Mouse (Mus musculus): ENCODE results near the gene Acap2. TPM values are rescaled to one million over a fixed set of nuclear protein-coding genes. Genes with fewer than 3 reads are reported as not detected.

Acap2 gene
- 6.3 TPM for polyA plus RNA-seq (2012; fragmentation: generic; extraction: Trizol)

GRCm38 (mm10) chr16:31200790-31201567, at the start of gene Acap2:
Gene Acap2 (minus strand): TSS chr16:31201245.
- peaks cover 42% of the 10 kb centered on the region for H3K79me2 ChIP-seq (ENCODE audit: control insufficient read depth, insufficient read depth)
- no peaks in the 10 kb centered on the region for H3K27me3 ChIP-seq (ENCODE audit: control insufficient read depth, insufficient read depth, insufficient read length)

GRCm38 (mm10) chr16:31249401-31249800, 48.4 kb upstream of the Acap2 start:
- Histone ChIP-seq H3K27me3 (ENCODE audit: control insufficient read depth, insufficient read depth, insufficient read length) (no peaks in the 10 kb centered on the region), H3ac (ENCODE audit: control insufficient read depth, insufficient read length) (no peak overlapping the region), H3K79me2 (ENCODE audit: control insufficient read depth, insufficient read depth) (no peaks in the 10 kb centered on the region), H3K4me2 (ENCODE audit: low read depth) (no peak overlapping the region), H3K4me3 (no peak overlapping the region), H3K36me3 (ENCODE audit: control insufficient read depth, insufficient read depth) (peaks cover 6% of the 10 kb centered on the region)
- TF ChIP-seq SRF (IDR thresholded peaks at IDR 0.05; ENCODE audit: control insufficient read depth, insufficient read length, low read depth) (no peak), MAX (IDR thresholded peaks at IDR 0.05; ENCODE audit: low read depth) (no peak), REST (IDR thresholded peaks at IDR 0.05; ENCODE audit: insufficient read depth, insufficient read length) (no peak), MYOG (IDR thresholded peaks at IDR 0.05; ENCODE audit: control insufficient read depth in 1 of 3, insufficient read depth in 1 of 3, insufficient read length in 2 of 3, low read depth in 2 of 3) (no peak), E2F4 (IDR thresholded peaks at IDR 0.05; ENCODE audit: insufficient read depth) (no peak), TCF3 (IDR thresholded peaks at IDR 0.05; ENCODE audit: insufficient read length, low read depth) (no peak), TCF12 (IDR thresholded peaks at IDR 0.05; ENCODE audit: insufficient read depth, poor library complexity, severe bottlenecking) (no peak), MYOD1 (IDR thresholded peaks at IDR 0.05; ENCODE audit: control insufficient read depth in 1 of 3, insufficient read length in 2 of 3, low read depth in 2 of 3) (no peak)

More at GRCm38 (mm10) chr16:31200790-31201567, at the start of gene Acap2:
- peak within 1 kb of the TSS; percentile 43 for H3ac ChIP-seq (ENCODE audit: control insufficient read depth, insufficient read length)
- H3K36me3 ChIP-seq (ENCODE audit: control insufficient read depth, insufficient read depth), result no peaks in the 10 kb centered on the region
- peak within 1 kb of the TSS; percentile 96 for H3K4me3 ChIP-seq
- TF ChIP-seq SRF (IDR thresholded peaks at IDR 0.05; ENCODE audit: control insufficient read depth, insufficient read length, low read depth) (no peak), E2F4 (IDR thresholded peaks at IDR 0.05; ENCODE audit: insufficient read depth) (no peak), POLR2AphosphoS2 (IDR thresholded peaks at IDR 0.05; ENCODE audit: insufficient read length, low read depth) (peak; percentile 94), CEBPB (IDR thresholded peaks at IDR 0.05; ENCODE audit: insufficient read depth, poor library complexity, severe bottlenecking) (no peak), MAX (IDR thresholded peaks at IDR 0.05; ENCODE audit: low read depth) (no peak), TCF3 (IDR thresholded peaks at IDR 0.05; ENCODE audit: insufficient read length, low read depth) (no peak), POLR2A (IDR thresholded peaks at IDR 0.05; ENCODE audit: insufficient read length, low read depth) (peak; percentile 93), MYOD1 (IDR thresholded peaks at IDR 0.05; ENCODE audit: control insufficient read depth in 1 of 3, insufficient read length in 2 of 3, low read depth in 2 of 3) (peak in 1 of 3 experiments; percentile 38), MYOG (IDR thresholded peaks at IDR 0.05; ENCODE audit: control insufficient read depth in 1 of 3, insufficient read depth in 1 of 3, insufficient read length in 2 of 3, low read depth in 2 of 3) (peak in 1 of 3 experiments; percentile 11), USF1 (IDR thresholded peaks at IDR 0.05; ENCODE audit: low read depth) (peak; percentile 85), REST (IDR thresholded peaks at IDR 0.05; ENCODE audit: insufficient read depth, insufficient read length) (peak; percentile 32), TCF12 (IDR thresholded peaks at IDR 0.05; ENCODE audit: insufficient read depth, poor library complexity, severe bottlenecking) (no peak)
- peak within 1 kb of the TSS; percentile 96 for H3K4me2 ChIP-seq (ENCODE audit: low read depth)

- H3ac ChIP-seq (ENCODE audit: control insufficient read depth, insufficient read length), result no peak overlapping the region
- H3K27me3 ChIP-seq (ENCODE audit: control insufficient read depth, insufficient read depth, insufficient read length), result no peaks in the 10 kb centered on the region
- H3K4me2 ChIP-seq (ENCODE audit: low read depth), result no peak overlapping the region
- H3K79me2 ChIP-seq (ENCODE audit: control insufficient read depth, insufficient read depth), result no peaks in the 10 kb centered on the region
- H3K4me3 ChIP-seq, result no peak overlapping the region
- peaks cover 6% of the 10 kb centered on the region for H3K36me3 ChIP-seq (ENCODE audit: control insufficient read depth, insufficient read depth)
- TF ChIP-seq MYOG (IDR thresholded peaks at IDR 0.05; ENCODE audit: control insufficient read depth in 1 of 3, insufficient read depth in 1 of 3, insufficient read length in 2 of 3, low read depth in 2 of 3), result no peak
- TF ChIP-seq TCF12 (IDR thresholded peaks at IDR 0.05; ENCODE audit: insufficient read depth, poor library complexity, severe bottlenecking), result no peak
- TF ChIP-seq MYOD1 (IDR thresholded peaks at IDR 0.05; ENCODE audit: control insufficient read depth in 1 of 3, insufficient read length in 2 of 3, low read depth in 2 of 3), result no peak
- TF ChIP-seq TCF3 (IDR thresholded peaks at IDR 0.05; ENCODE audit: insufficient read length, low read depth), result no peak
- TF ChIP-seq POLR2AphosphoS2 (IDR thresholded peaks at IDR 0.05; ENCODE audit: insufficient read length, low read depth), result no peak
- TF ChIP-seq E2F4 (IDR thresholded peaks at IDR 0.05; ENCODE audit: insufficient read depth), result no peak
- no peak for TF ChIP-seq MAX (IDR thresholded peaks at IDR 0.05; ENCODE audit: low read depth)
- no peak for TF ChIP-seq USF1 (IDR thresholded peaks at IDR 0.05; ENCODE audit: low read depth)
- no peak for TF ChIP-seq REST (IDR thresholded peaks at IDR 0.05; ENCODE audit: insufficient read depth, insufficient read length)
Observed at GRCm38 (mm10) chr16:31248717-31249116, 47.7 kb upstream of the Acap2 start.

GRCm38 (mm10) chr16:31247442-31247841, 46.4 kb upstream of the Acap2 start:
- TF ChIP-seq CEBPB (IDR thresholded peaks at IDR 0.05; ENCODE audit: insufficient read depth, poor library complexity, severe bottlenecking), result no peak
- TF ChIP-seq USF1 (IDR thresholded peaks at IDR 0.05; ENCODE audit: low read depth), result no peak
- no peak for TF ChIP-seq POLR2A (IDR thresholded peaks at IDR 0.05; ENCODE audit: insufficient read length, low read depth)
- no peak for TF ChIP-seq SRF (IDR thresholded peaks at IDR 0.05; ENCODE audit: control insufficient read depth, insufficient read length, low read depth)
- no peak for TF ChIP-seq TCF3 (IDR thresholded peaks at IDR 0.05; ENCODE audit: insufficient read length, low read depth)
- TF ChIP-seq E2F4 (IDR thresholded peaks at IDR 0.05; ENCODE audit: insufficient read depth), result no peak
- no peak for TF ChIP-seq MYOD1 (IDR thresholded peaks at IDR 0.05; ENCODE audit: control insufficient read depth in 1 of 3, insufficient read length in 2 of 3, low read depth in 2 of 3)
- no peak for TF ChIP-seq MAX (IDR thresholded peaks at IDR 0.05; ENCODE audit: low read depth)
- no peak for TF ChIP-seq MYOG (IDR thresholded peaks at IDR 0.05; ENCODE audit: control insufficient read depth in 1 of 3, insufficient read depth in 1 of 3, insufficient read length in 2 of 3, low read depth in 2 of 3)
- no peak for TF ChIP-seq REST (IDR thresholded peaks at IDR 0.05; ENCODE audit: insufficient read depth, insufficient read length)
- TF ChIP-seq TCF12 (IDR thresholded peaks at IDR 0.05; ENCODE audit: insufficient read depth, poor library complexity, severe bottlenecking), result no peak
- no peak for TF ChIP-seq POLR2AphosphoS2 (IDR thresholded peaks at IDR 0.05; ENCODE audit: insufficient read length, low read depth)
- no peaks in the 10 kb centered on the region for H3K27me3 ChIP-seq (ENCODE audit: control insufficient read depth, insufficient read depth, insufficient read length)

More at GRCm38 (mm10) chr16:31247442-31247841, 46.4 kb upstream of the Acap2 start:
- H3K4me3 ChIP-seq, result no peak overlapping the region
- no peaks in the 10 kb centered on the region for H3K79me2 ChIP-seq (ENCODE audit: control insufficient read depth, insufficient read depth)
- H3K4me2 ChIP-seq (ENCODE audit: low read depth), result no peak overlapping the region
- no peaks in the 10 kb centered on the region for H3K36me3 ChIP-seq (ENCODE audit: control insufficient read depth, insufficient read depth)
- H3ac ChIP-seq (ENCODE audit: control insufficient read depth, insufficient read length), result no peak overlapping the region
